Mouse (Mus musculus) heart, postnatal 0 days (tissue): Measurements from ENCODE around the gene Eef2. TPM values are rescaled to one million over a fixed set of nuclear protein-coding genes. Genes with fewer than 3 reads are reported as not detected.

Experiments used
- ATAC-seq: fragments of 200-750 bp; cut with Nextera tagmentation; 2 replicates; pipeline ENCODE4 v1.8.0; 2017; ENCODE audit warnings: low read depth, moderate number of reproducible peaks, moderate library complexity; ENCODE audit not compliant: insufficient read depth
- DNase-seq: peaks from one replicate; pipeline ENCODE4 v3.0.0-alpha.2; 2016; ENCODE audit warnings: low spot score
- H3K27ac ChIP-seq: fragments of 300-500 bp; sonication (generic); 2 replicates; pipeline ENCODE4 v1.5.1; 2014; ENCODE audit warnings: low read depth, mild to moderate bottlenecking
- H3K27me3 ChIP-seq: fragments of 300-500 bp; sonication (generic); 2 replicates; pipeline ENCODE4 v1.6.1; 2014; ENCODE audit warnings: low read length, mixed read lengths; ENCODE audit not compliant: control insufficient read depth, insufficient read depth
- H3K36me3 ChIP-seq: fragments of 300-500 bp; sonication (generic); replicated peaks from 2 replicates; pipeline ENCODE4 v1.6.1; 2014; ENCODE audit warnings: low read length, mixed read lengths; ENCODE audit not compliant: control insufficient read depth, insufficient read depth
- H3K4me1 ChIP-seq: fragments of 300-500 bp; sonication (generic); 2 replicates; pipeline ENCODE4 v1.6.1; 2014; ENCODE audit warnings: antibody characterized with exemption; ENCODE audit not compliant: control insufficient read depth, insufficient read depth
- H3K4me2 ChIP-seq: fragments of 300-500 bp; sonication (generic); 2 replicates; pipeline ENCODE4 v1.6.1; 2014; ENCODE audit warnings: low read depth, mild to moderate bottlenecking, low read length, moderate library complexity
- H3K4me3 ChIP-seq: fragments of 300-500 bp; sonication (generic); 2 replicates; pipeline ENCODE4 v1.5.1; 2014; ENCODE audit warnings: low read depth, low read length
- H3K9ac ChIP-seq: fragments of 300-500 bp; sonication (generic); replicated peaks from 2 replicates; pipeline ENCODE4 v1.6.1; 2014; ENCODE audit warnings: low read depth, low read length, mixed read lengths
- H3K9me3 ChIP-seq: fragments of 300-500 bp; sonication (generic); replicated peaks from 2 replicates; pipeline ENCODE4 v1.6.1; 2016; ENCODE audit warnings: low read length; ENCODE audit not compliant: control insufficient read depth
- CTCF ChIP-seq: IDR thresholded peaks from 2 replicates; pipeline ENCODE4 v1.5.1; 2016; ENCODE audit warnings: antibody characterized with exemption, control low read depth, low read depth
- EP300 ChIP-seq: IDR thresholded peaks from 2 replicates; pipeline ENCODE4 v1.6.1; 2016; ENCODE audit warnings: antibody characterized with exemption, low read depth
- WGBS: fragments of 180-500 bp; shearing (Covaris S2); extraction: QIAGEN DNeasy Blood & Tissue Kit; methylation state at CpG from one replicate; pipeline ENCODE4 v1.1.7; 2014; 5-methylcytosine and 5-hydroxymethylcytosine counted together
- polyA plus RNA-seq: library from polyadenylated mRNA; unstranded; fragments of >200 nt; fragmentation: Nextera tagmentation; extraction: Ambion mirVana; gene quantifications from 2 replicates; pipeline ENCODE4 v1.2.1, GENCODE M21; 2015
- total RNA-seq: library from RNA; depleted of rRNA; stranded (reverse); fragments of >200 nt; gene quantifications from 2 replicates; pipeline ENCODE4 v1.2.3, GENCODE M21; 2014; ENCODE audit warnings: low replicate concordance

Gene Eef2
- total and polyA plus RNA-seq, 2 experiments from 2014 or later: 370 to 1,828 TPM

GRCm38 (mm10) chr10:81144667-81145066 is 31.8 kb upstream of the Eef2 start:
- 62% methylated on average over 27 of the region's 27 CpGs for WGBS
- no peaks in the 10 kb centered on the region for H3K27me3 ChIP-seq
- H3K9me3 ChIP-seq: no peaks in the 10 kb centered on the region
- no peak overlapping the region for H3K4me2 ChIP-seq
- H3K27ac ChIP-seq: no peak overlapping the region
- H3K9ac ChIP-seq: no peak overlapping the region
- H3K36me3 ChIP-seq: peaks cover 65% of the 10 kb centered on the region
- peaks cover 33% of the 10 kb centered on the region for H3K4me1 ChIP-seq
- no peak overlapping the region for H3K4me3 ChIP-seq
- ATAC-seq: no peak
- no peak for TF ChIP-seq CTCF
- TF ChIP-seq EP300: no peak
- no peak for DNase-seq

- H3K4me3 ChIP-seq: no peak overlapping the region
- H3K9ac ChIP-seq: no peak overlapping the region
- no peak for TF ChIP-seq CTCF
- TF ChIP-seq EP300: no peak
- 89% methylated on average over 5 of the region's 6 CpGs for WGBS
- no peaks in the 10 kb centered on the region for H3K27me3 ChIP-seq
- H3K4me1 ChIP-seq: peaks cover 27% of the 10 kb centered on the region
- H3K9me3 ChIP-seq: no peaks in the 10 kb centered on the region
- H3K4me2 ChIP-seq: no peak overlapping the region
- peaks cover 72% of the 10 kb centered on the region for H3K36me3 ChIP-seq
- ATAC-seq (no peak), DNase-seq (no peak)
- no peak overlapping the region for H3K27ac ChIP-seq
Measured at GRCm38 (mm10) chr10:81145307-81145706, 31.1 kb upstream of the Eef2 start.

DNA sequence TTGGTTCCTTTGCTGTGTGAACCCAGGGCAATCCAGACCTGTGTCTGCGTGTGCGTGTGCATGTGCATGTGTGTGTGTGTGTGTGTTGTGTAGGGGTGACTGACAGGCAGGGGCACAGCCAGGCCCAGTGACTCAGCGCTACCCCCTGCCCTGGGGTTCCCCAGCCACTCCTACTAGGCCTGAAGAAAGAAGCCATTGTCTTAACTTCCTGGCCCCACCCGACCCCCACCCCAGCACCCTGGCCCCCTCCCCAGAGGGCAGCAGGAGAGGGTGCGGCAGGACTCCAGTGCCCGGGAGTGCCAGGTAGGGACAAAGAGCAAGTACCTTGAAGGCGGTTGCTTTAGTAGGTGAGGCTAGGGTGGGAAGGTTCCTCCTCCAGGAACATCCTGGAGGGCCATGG is 30.7 kb upstream of the Eef2 start:
- no peak for DNase-seq
- Histone ChIP-seq H3K9ac (no peak overlapping the region), H3K4me2 (no peak overlapping the region), H3K36me3 (peaks cover 74% of the 10 kb centered on the region), H3K9me3 (no peaks in the 10 kb centered on the region), H3K27ac (no peak overlapping the region), H3K27me3 (no peaks in the 10 kb centered on the region), H3K4me1 (peaks cover 22% of the 10 kb centered on the region), H3K4me3 (no peak overlapping the region)
- WGBS: 74% methylated on average over 7 of the region's 7 CpGs
- no peak for TF ChIP-seq EP300
- no peak for TF ChIP-seq CTCF
- ATAC-seq: no peak

DNA sequence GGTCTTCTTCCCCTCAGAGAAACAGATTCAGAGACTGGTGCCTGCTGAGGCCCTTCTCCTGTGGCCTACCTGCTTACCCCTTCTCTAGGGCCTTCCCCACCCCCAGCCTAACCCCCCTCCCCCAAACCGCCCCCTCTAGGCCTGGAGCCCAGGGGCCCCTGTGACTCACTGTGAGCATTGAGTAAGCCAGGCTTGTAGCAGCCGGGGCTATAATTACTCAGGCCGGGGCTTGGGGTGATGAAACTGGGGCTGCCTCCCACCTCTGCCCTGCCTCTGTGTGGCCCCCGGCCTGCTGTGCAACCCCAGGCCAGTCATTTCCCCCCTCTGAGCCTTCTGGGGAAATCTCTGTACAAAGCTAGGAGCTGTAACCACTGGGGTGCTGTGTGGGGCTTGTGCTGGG is 30.1 kb upstream of the Eef2 start:
- Histone ChIP-seq H3K4me2 (no peak overlapping the region), H3K9ac (no peak overlapping the region), H3K4me3 (no peak overlapping the region), H3K36me3 (peaks cover 74% of the 10 kb centered on the region), H3K9me3 (no peaks in the 10 kb centered on the region), H3K27me3 (no peaks in the 10 kb centered on the region), H3K4me1 (peaks cover 17% of the 10 kb centered on the region), H3K27ac (no peak overlapping the region)
- DNase-seq (no peak), ATAC-seq (no peak)
- WGBS: 59% methylated on average over 4 of the region's 4 CpGs
- no peak for TF ChIP-seq EP300
- TF ChIP-seq CTCF: no peak

DNA sequence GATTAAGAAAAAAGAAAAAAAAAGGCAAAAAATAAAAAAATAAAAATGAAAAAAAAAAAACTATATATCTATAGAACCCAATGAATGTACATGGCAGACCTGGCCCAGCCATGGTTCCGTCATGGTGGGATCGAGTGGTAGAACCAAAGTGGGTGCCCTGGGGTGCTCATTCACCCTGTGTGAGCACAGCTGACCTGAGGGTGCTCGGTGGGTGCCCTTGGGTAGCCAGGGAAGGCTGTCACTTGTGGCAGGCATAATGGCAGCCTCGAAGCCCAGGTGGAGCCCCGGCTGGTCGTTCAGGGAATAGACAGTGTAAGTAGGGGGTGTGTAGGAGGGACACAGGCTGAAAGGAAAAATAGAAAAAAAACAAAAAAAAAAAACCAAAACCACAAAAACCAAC is 25.2 kb upstream of the Eef2 start:
- peaks cover 76% of the 10 kb centered on the region for H3K36me3 ChIP-seq
- H3K9me3 ChIP-seq: no peaks in the 10 kb centered on the region
- 0 out of 2 replicates have a peak, but pooled peaks cover 5% of the 10 kb centered on the region for H3K4me1 ChIP-seq
- H3K27me3 ChIP-seq: no peaks in the 10 kb centered on the region
- H3K4me3 ChIP-seq: no peak overlapping the region
- no peak overlapping the region; the same call in 1 of the 2 replicates for H3K27ac ChIP-seq
- TF ChIP-seq EP300: no peak
- TF ChIP-seq CTCF: no peak
- DNase-seq (no peak), ATAC-seq (no peak)
- H3K9ac ChIP-seq: no peak overlapping the region
- 71% methylated on average over 6 of the region's 6 CpGs for WGBS
- H3K4me2 ChIP-seq: no peak overlapping the region

- TF ChIP-seq CTCF (no peak), EP300 (no peak)
- Histone ChIP-seq H3K36me3 (peaks cover 75% of the 10 kb centered on the region), H3K4me2 (no peak overlapping the region), H3K27me3 (no peaks in the 10 kb centered on the region), H3K4me1 (0 out of 2 replicates have a peak, but pooled peaks cover 5% of the 10 kb centered on the region), H3K27ac (peak overlapping the region; percentile 63), H3K9me3 (no peaks in the 10 kb centered on the region), H3K4me3 (no peak overlapping the region), H3K9ac (no peak overlapping the region)
- 45% methylated on average over 12 of the region's 12 CpGs for WGBS
- ATAC-seq (peak; percentile 43), DNase-seq (peak; percentile 62)
Measured at GRCm38 (mm10) chr10:81152609-81153008, 23.8 kb upstream of the Eef2 start.
